ENCODE assay signal across 7 mouse cellular contexts in genomic region chr8:84722850-84723570, GRCm38 (mm10). TPM values are rescaled to one million over a fixed set of nuclear protein-coding genes. Genes with fewer than 3 reads are reported as not detected.
DNase-seq lines count a peak whose midpoint lies in the region; ATAC-seq and TF ChIP-seq lines count a peak whose summit lies in the region.

G430095P16Rik (plus strand) TSS chr8:84723007.

- H3K4me3 ChIP-seq in forebrain, embryonic 11.5 days (ENCODE audit: low read depth, low read length) = no peak within 1 kb of the TSS
- H3K4me3 ChIP-seq in small intestine, adult 2 months (ENCODE audit: low read depth, low read length) = peak within 1 kb of the TSS; percentile 1; the same call in 1 of the 2 replicates

- TF ChIP-seq POLR2A in small intestine, adult 2 months (IDR thresholded peaks at IDR 0.05; ENCODE audit: low read depth, low read length) = no peak

- peaks cover 7% of the 10 kb centered on the region; the same call in 1 of the 2 replicates for H3K27me3 ChIP-seq in forebrain, embryonic 11.5 days (ENCODE audit: control insufficient read depth, insufficient read depth, low read length)
- no peaks in the 10 kb centered on the region for H3K27me3 ChIP-seq in small intestine, adult 2 months (ENCODE audit: control insufficient read depth, insufficient read depth, low read length)

- no peaks in the 10 kb centered on the region; the same call in 1 of the 2 replicates for H3K36me3 ChIP-seq in forebrain, embryonic 11.5 days (ENCODE audit: control insufficient read depth, insufficient read depth, low read length)
- H3K36me3 ChIP-seq in small intestine, adult 2 months (ENCODE audit: control insufficient read depth, insufficient read depth, low read length) = peaks cover 21% of the 10 kb centered on the region

- DNase-seq in ES-CJ7 (ENCODE audit: low read depth, low spot score) = peak; percentile 93
- peak; percentile 79 for DNase-seq in adrenal gland, postnatal 14 days
- DNase-seq in forebrain, embryonic 11.5 days (ENCODE audit: low spot score) = peak; percentile 76
- peak; percentile 84 for DNase-seq in heart, postnatal 4 days
- DNase-seq in layer of hippocampus, adult 8-10 months (ENCODE audit: low spot score in 2 of 2) = peak; percentile 55 to 68
- peak; percentile 92 to 96 for DNase-seq in lung, postnatal 4 days

- peaks cover 25% of the 10 kb centered on the region for H3K4me1 ChIP-seq in forebrain, embryonic 11.5 days (replicated peaks; ENCODE audit: control insufficient read depth, insufficient read depth, low read length)
- peaks cover 19% of the 10 kb centered on the region for H3K4me1 ChIP-seq in small intestine, adult 2 months (ENCODE audit: control insufficient read depth, insufficient read depth, insufficient read length, low read length)

- ATAC-seq in forebrain, embryonic 11.5 days (replicated peaks; ENCODE audit: low FRiP score) = peak; percentile 76

- H3K27ac ChIP-seq in forebrain, embryonic 11.5 days (ENCODE audit: low read depth, low read length) = peak within 1 kb of the TSS; percentile 58
- H3K27ac ChIP-seq in small intestine, adult 2 months (ENCODE audit: insufficient read depth, low read depth, low read length) = peak within 1 kb of the TSS; percentile 44

- 18% methylated on average over 10 of the region's 10 CpGs for WGBS in forebrain, embryonic 11.5 days
- WGBS in small intestine, adult 2 months = 7% methylated on average over 10 of the region's 10 CpGs

- TF ChIP-seq CTCF in small intestine, adult 2 months (IDR thresholded peaks at IDR 0.05; ENCODE audit: extremely low read depth, insufficient read length, insufficient replicate concordance, low read depth, low read length) = 0 out of 2 replicates have a peak, but pooled peaks have one; percentile 13

- no peaks in the 10 kb centered on the region for H3K9me3 ChIP-seq in forebrain, embryonic 11.5 days (ENCODE audit: control insufficient read depth, low read length)

- H3K4me2 ChIP-seq in forebrain, embryonic 11.5 days (ENCODE audit: low read depth, low read length, severe bottlenecking) = peak within 1 kb of the TSS; percentile 6

- H3K9ac ChIP-seq in forebrain, embryonic 11.5 days (ENCODE audit: low read length) = peak within 1 kb of the TSS; percentile 43

RNA-seq across cellular contexts. Expression of gene G430095P16Rik, which starts in this region (rescaled TPM):
- 0.52 and 0.90 TPM in 2 replicates for total RNA-seq in adrenal gland, postnatal 14 days (2021)
- polyA plus RNA-seq in forebrain, embryonic 11.5 days (2014; fragmentation: Nextera tagmentation; extraction: Ambion mirVana) = 3.0 and 3.1 TPM in 2 replicates
- total RNA-seq in heart, postnatal 4 days (2021) = 1 to 10 TPM; 1.1 to 1.3 TPM
- not detected for total RNA-seq in layer of hippocampus, adult 8-10 months (2022)
- 0.30 TPM in 2 replicates for polyA plus RNA-seq in small intestine, adult 2 months (2012; rRNA removed)

Comparison
In these comparisons a context has a peak if more than half of its experiments do, and no peak if none do; other contexts are left out.
1. Peak in DNase-seq in adrenal gland, postnatal 14 days; RNA of the gene not detected or under 1 TPM.
2. Peak in DNase-seq in layer of hippocampus, adult 8-10 months; RNA of the gene not detected or under 1 TPM.